Mouse (Mus musculus): Measurements from ENCODE around the gene Gpr34. TPM values are rescaled to one million over a fixed set of nuclear protein-coding genes. Genes with fewer than 3 reads are reported as not detected.

Gene Gpr34
- polyA plus RNA-seq, 1 experiment from 2014 or later: 1.9 TPM

GRCm38 (mm10) chrX:13656721-13657120 is 24.8 kb downstream of the Gpr34 start:
- peak; percentile 50 for DNase-seq (ENCODE audit: low spot score)
- no peak overlapping the region for H3K4me3 ChIP-seq (ENCODE audit: low read depth, low read length)
- ATAC-seq (replicated peaks; ENCODE audit: low FRiP score): no peak
- H3K9me3 ChIP-seq (ENCODE audit: control insufficient read depth, low read length): no peaks in the 10 kb centered on the region
- H3K4me1 ChIP-seq (replicated peaks; ENCODE audit: control insufficient read depth, insufficient read depth, low read length): no peaks in the 10 kb centered on the region
- no peaks in the 10 kb centered on the region for H3K36me3 ChIP-seq (ENCODE audit: control insufficient read depth, insufficient read depth, low read length)
- H3K27ac ChIP-seq (ENCODE audit: low read depth, low read length): no peak overlapping the region
- 7% methylated on average over 1 of the region's 1 CpGs for WGBS
- no peak overlapping the region for H3K9ac ChIP-seq (ENCODE audit: low read length)
- no peaks in the 10 kb centered on the region for H3K27me3 ChIP-seq (ENCODE audit: control insufficient read depth, insufficient read depth, low read length)
- H3K4me2 ChIP-seq (ENCODE audit: low read depth, low read length, severe bottlenecking): no peak overlapping the region

- Histone ChIP-seq H3K4me3 (ENCODE audit: low read depth, low read length) (no peak overlapping the region), H3K36me3 (ENCODE audit: control insufficient read depth, insufficient read depth, low read length) (no peaks in the 10 kb centered on the region), H3K9ac (ENCODE audit: low read length) (no peak overlapping the region), H3K27ac (ENCODE audit: low read depth, low read length) (no peak overlapping the region), H3K4me2 (ENCODE audit: low read depth, low read length, severe bottlenecking) (no peak overlapping the region), H3K27me3 (ENCODE audit: control insufficient read depth, insufficient read depth, low read length) (no peaks in the 10 kb centered on the region), H3K4me1 (replicated peaks; ENCODE audit: control insufficient read depth, insufficient read depth, low read length) (no peaks in the 10 kb centered on the region), H3K9me3 (ENCODE audit: control insufficient read depth, low read length) (no peaks in the 10 kb centered on the region)
- no peak for DNase-seq (ENCODE audit: low spot score)
- 86% methylated on average over 3 of the region's 3 CpGs for WGBS
- ATAC-seq (replicated peaks; ENCODE audit: low FRiP score): no peak
Observed at GRCm38 (mm10) chrX:13658616-13659140, 26.8 kb downstream of the Gpr34 start.

GRCm38 (mm10) chrX:13659201-13659890 is 27.5 kb downstream of the Gpr34 start:
- no peaks in the 10 kb centered on the region for H3K4me1 ChIP-seq (replicated peaks; ENCODE audit: control insufficient read depth, insufficient read depth, low read length)
- ATAC-seq (replicated peaks; ENCODE audit: low FRiP score) (no peak), DNase-seq (ENCODE audit: low spot score) (no peak)
- no peaks in the 10 kb centered on the region for H3K27me3 ChIP-seq (ENCODE audit: control insufficient read depth, insufficient read depth, low read length)
- no peak overlapping the region for H3K27ac ChIP-seq (ENCODE audit: low read depth, low read length)
- H3K4me3 ChIP-seq (ENCODE audit: low read depth, low read length): no peak overlapping the region
- H3K4me2 ChIP-seq (ENCODE audit: low read depth, low read length, severe bottlenecking): no peak overlapping the region
- H3K36me3 ChIP-seq (ENCODE audit: control insufficient read depth, insufficient read depth, low read length): no peaks in the 10 kb centered on the region
- no peak overlapping the region for H3K9ac ChIP-seq (ENCODE audit: low read length)
- 66% methylated on average over 4 of the region's 4 CpGs for WGBS
- H3K9me3 ChIP-seq (ENCODE audit: control insufficient read depth, low read length): no peaks in the 10 kb centered on the region

DNA sequence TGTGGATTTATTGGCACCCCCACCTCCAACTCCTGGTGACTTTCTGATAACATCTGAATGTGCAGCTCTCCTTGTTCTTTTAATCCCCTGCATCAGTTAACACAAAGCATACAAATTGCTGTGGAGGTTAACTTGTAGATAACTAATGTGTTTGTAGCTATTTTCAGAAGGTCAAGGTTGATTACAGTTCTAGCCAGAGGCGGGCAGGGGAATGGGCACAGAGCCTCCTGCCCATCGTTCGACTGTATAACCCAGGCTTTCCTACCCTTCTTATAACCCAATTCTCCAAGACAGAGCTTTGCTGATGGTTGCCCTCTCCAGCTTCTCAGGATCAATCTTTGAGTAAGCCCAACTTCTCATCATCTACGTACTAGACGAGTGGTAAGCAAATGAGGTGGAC is 29.2 kb downstream of the Gpr34 start, which contains the start of gene Gpr82:
Gene Gpr82 (plus strand): TSS at position 301 of the 400 bp plus-strand sequence.
- Histone ChIP-seq H3K4me3 (ENCODE audit: low read depth, low read length) (no peak within 1 kb of the TSS), H3K9me3 (ENCODE audit: control insufficient read depth, low read length) (no peaks in the 10 kb centered on the region), H3K36me3 (ENCODE audit: control insufficient read depth, insufficient read depth, low read length) (no peaks in the 10 kb centered on the region), H3K9ac (ENCODE audit: low read length) (no peak within 1 kb of the TSS), H3K27me3 (ENCODE audit: control insufficient read depth, insufficient read depth, low read length) (no peaks in the 10 kb centered on the region), H3K27ac (ENCODE audit: low read depth, low read length) (no peak within 1 kb of the TSS), H3K4me1 (replicated peaks; ENCODE audit: control insufficient read depth, insufficient read depth, low read length) (no peaks in the 10 kb centered on the region), H3K4me2 (ENCODE audit: low read depth, low read length, severe bottlenecking) (no peak within 1 kb of the TSS)
- DNase-seq (ENCODE audit: low spot score) (no peak), ATAC-seq (replicated peaks; ENCODE audit: low FRiP score) (no peak)
- WGBS: 97% methylated on average over 5 of the region's 5 CpGs

DNA sequence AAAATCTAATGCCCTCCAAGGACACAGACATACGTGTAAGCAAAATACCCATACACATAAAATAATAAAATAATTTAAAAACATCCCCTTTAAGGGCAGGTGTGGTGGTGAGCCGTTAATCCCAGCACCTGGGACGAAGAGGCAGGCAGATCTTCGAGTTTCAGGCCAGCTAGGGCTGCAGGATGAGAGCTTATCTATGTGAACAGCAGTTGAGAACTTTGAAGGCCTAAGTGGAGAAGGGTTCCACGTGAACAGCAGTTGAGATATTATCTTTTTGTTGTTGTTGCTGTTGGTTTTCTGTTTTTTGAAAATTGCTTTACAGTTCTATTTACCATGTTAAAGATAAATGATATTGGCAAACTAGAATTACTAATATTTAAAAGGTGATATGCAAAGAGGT is 37.0 kb downstream of the Gpr34 start:
- no peaks in the 10 kb centered on the region for H3K36me3 ChIP-seq (ENCODE audit: control insufficient read depth, insufficient read depth, low read length)
- DNase-seq (ENCODE audit: low spot score) (no peak), ATAC-seq (replicated peaks; ENCODE audit: low FRiP score) (no peak)
- no peaks in the 10 kb centered on the region for H3K9me3 ChIP-seq (ENCODE audit: control insufficient read depth, low read length)
- H3K4me3 ChIP-seq (ENCODE audit: low read depth, low read length): no peak overlapping the region
- 79% methylated on average over 5 of the region's 5 CpGs for WGBS
- no peaks in the 10 kb centered on the region for H3K27me3 ChIP-seq (ENCODE audit: control insufficient read depth, insufficient read depth, low read length)
- no peak overlapping the region for H3K4me2 ChIP-seq (ENCODE audit: low read depth, low read length, severe bottlenecking)
- H3K9ac ChIP-seq (ENCODE audit: low read length): no peak overlapping the region
- H3K4me1 ChIP-seq (replicated peaks; ENCODE audit: control insufficient read depth, insufficient read depth, low read length): no peaks in the 10 kb centered on the region
- no peak overlapping the region for H3K27ac ChIP-seq (ENCODE audit: low read depth, low read length)

- Histone ChIP-seq H3K4me2 (ENCODE audit: low read depth, low read length, severe bottlenecking) (no peak overlapping the region), H3K36me3 (ENCODE audit: control insufficient read depth, insufficient read depth, low read length) (no peaks in the 10 kb centered on the region), H3K27me3 (ENCODE audit: control insufficient read depth, insufficient read depth, low read length) (no peaks in the 10 kb centered on the region), H3K9me3 (ENCODE audit: control insufficient read depth, low read length) (no peaks in the 10 kb centered on the region), H3K4me3 (ENCODE audit: low read depth, low read length) (no peak overlapping the region), H3K27ac (ENCODE audit: low read depth, low read length) (no peak overlapping the region), H3K9ac (ENCODE audit: low read length) (no peak overlapping the region), H3K4me1 (replicated peaks; ENCODE audit: control insufficient read depth, insufficient read depth, low read length) (no peaks in the 10 kb centered on the region)
- DNase-seq (ENCODE audit: low spot score): no peak
- WGBS: 58% methylated on average over 3 of the region's 3 CpGs
- ATAC-seq (replicated peaks; ENCODE audit: low FRiP score): no peak
Observed at GRCm38 (mm10) chrX:13670342-13670741, 38.5 kb downstream of the Gpr34 start.

- no peaks in the 10 kb centered on the region for H3K4me1 ChIP-seq (replicated peaks; ENCODE audit: control insufficient read depth, insufficient read depth, low read length)
- H3K27me3 ChIP-seq (ENCODE audit: control insufficient read depth, insufficient read depth, low read length): no peaks in the 10 kb centered on the region
- H3K36me3 ChIP-seq (ENCODE audit: control insufficient read depth, insufficient read depth, low read length): no peaks in the 10 kb centered on the region
- H3K27ac ChIP-seq (ENCODE audit: low read depth, low read length): no peak overlapping the region
- H3K4me3 ChIP-seq (ENCODE audit: low read depth, low read length): no peak overlapping the region
- DNase-seq (ENCODE audit: low spot score) (no peak), ATAC-seq (replicated peaks; ENCODE audit: low FRiP score) (no peak)
- H3K4me2 ChIP-seq (ENCODE audit: low read depth, low read length, severe bottlenecking): no peak overlapping the region
- 86% methylated on average over 3 of the region's 3 CpGs for WGBS
- H3K9me3 ChIP-seq (ENCODE audit: control insufficient read depth, low read length): no peaks in the 10 kb centered on the region
- no peak overlapping the region for H3K9ac ChIP-seq (ENCODE audit: low read length)
Observed at GRCm38 (mm10) chrX:13673001-13673400, 41.1 kb downstream of the Gpr34 start.

DNA sequence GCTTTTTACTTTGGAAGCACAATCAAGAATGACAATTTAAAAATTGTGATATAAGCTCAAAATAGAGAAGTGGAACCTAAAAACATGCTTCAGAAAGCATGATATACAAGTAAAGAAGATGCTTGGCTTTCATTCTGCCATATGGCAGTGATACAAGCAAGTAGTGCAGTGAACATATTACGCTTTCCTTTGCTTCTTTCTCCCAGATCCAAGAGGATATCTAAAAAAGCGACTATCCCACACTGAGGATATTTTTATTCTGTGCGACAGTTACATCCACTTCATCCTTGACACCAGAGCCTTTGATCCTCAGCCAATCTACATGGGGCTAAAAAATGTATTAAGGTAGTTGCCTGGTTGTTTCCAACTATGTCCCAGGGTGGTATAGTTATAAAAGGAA is 49.9 kb downstream of the Gpr34 start:
- Histone ChIP-seq H3K4me2 (ENCODE audit: low read depth, low read length, severe bottlenecking) (no peak overlapping the region), H3K4me1 (replicated peaks; ENCODE audit: control insufficient read depth, insufficient read depth, low read length) (no peaks in the 10 kb centered on the region), H3K27me3 (ENCODE audit: control insufficient read depth, insufficient read depth, low read length) (no peaks in the 10 kb centered on the region), H3K27ac (ENCODE audit: low read depth, low read length) (no peak overlapping the region), H3K9me3 (ENCODE audit: control insufficient read depth, low read length) (no peaks in the 10 kb centered on the region), H3K4me3 (ENCODE audit: low read depth, low read length) (no peak overlapping the region), H3K36me3 (ENCODE audit: control insufficient read depth, insufficient read depth, low read length) (no peaks in the 10 kb centered on the region), H3K9ac (ENCODE audit: low read length) (no peak overlapping the region)
- no peak for DNase-seq (ENCODE audit: low spot score)
- no peak for ATAC-seq (replicated peaks; ENCODE audit: low FRiP score)
- WGBS: 95% methylated on average over 3 of the region's 3 CpGs

- WGBS: 92% methylated on average over 1 of the region's 1 CpGs
- ATAC-seq (replicated peaks; ENCODE audit: low FRiP score): no peak
- no peaks in the 10 kb centered on the region for H3K27me3 ChIP-seq (ENCODE audit: control insufficient read depth, insufficient read depth, low read length)
- H3K4me2 ChIP-seq (ENCODE audit: low read depth, low read length, severe bottlenecking): no peak overlapping the region
- H3K9ac ChIP-seq (ENCODE audit: low read length): no peak overlapping the region
- H3K27ac ChIP-seq (ENCODE audit: low read depth, low read length): no peak overlapping the region
- DNase-seq (ENCODE audit: low spot score): no peak
- no peaks in the 10 kb centered on the region for H3K36me3 ChIP-seq (ENCODE audit: control insufficient read depth, insufficient read depth, low read length)
- no peaks in the 10 kb centered on the region for H3K4me1 ChIP-seq (replicated peaks; ENCODE audit: control insufficient read depth, insufficient read depth, low read length)
- no peaks in the 10 kb centered on the region for H3K9me3 ChIP-seq (ENCODE audit: control insufficient read depth, low read length)
- no peak overlapping the region for H3K4me3 ChIP-seq (ENCODE audit: low read depth, low read length)
Observed at GRCm38 (mm10) chrX:13686589-13686988, 54.7 kb downstream of the Gpr34 start.
